Mouse (Mus musculus): ENCODE measurements around the gene P4ha2. TPM values are rescaled to one million over a fixed set of nuclear protein-coding genes. Genes with fewer than 3 reads are reported as not detected.
"Not testable (repeated sequence)": the region's sequence is repeated elsewhere in the genome, so short reads cannot be mapped to it uniquely, and the experiment has no call there.

The P4ha2 gene
- polyA plus RNA-seq, 1 experiment from 2014 or later, result 6.8 TPM

- H3K27ac ChIP-seq (ENCODE audit: low read length); H3K9me3 ChIP-seq (ENCODE audit: control insufficient read depth, low read length); H3K4me1 ChIP-seq (replicated peaks; ENCODE audit: control insufficient read depth, insufficient read depth, low read length); H3K4me2 ChIP-seq (ENCODE audit: low read length); H3K9ac ChIP-seq (replicated peaks; ENCODE audit: low read depth, low read length); H3K36me3 ChIP-seq (ENCODE audit: control insufficient read depth, insufficient read depth); H3K4me3 ChIP-seq (replicated peaks; ENCODE audit: low read length); H3K27me3 ChIP-seq (replicated peaks; ENCODE audit: control insufficient read depth, insufficient read depth, low read length); ATAC-seq: not testable (repeated sequence)
- 34% methylated on average over 2 of the region's 2 CpGs for whole genome bisulfite sequencing
Measured at GRCm38 (mm10) chr11:54140159-54140558, 40.3 kb downstream of the P4ha2 start.

GRCm38 (mm10) chr11:54141200-54141971 lies 41.5 kb downstream of the P4ha2 start:
- no peaks in the 10 kb centered on the region for H3K4me1 ChIP-seq (replicated peaks; ENCODE audit: control insufficient read depth, insufficient read depth, low read length)
- WGBS, result 88% methylated on average over 7 of the region's 7 CpGs
- no peak overlapping the region for H3K9ac ChIP-seq (replicated peaks; ENCODE audit: low read depth, low read length)
- H3K4me2 ChIP-seq (ENCODE audit: low read length), result no peak overlapping the region
- H3K27me3 ChIP-seq (replicated peaks; ENCODE audit: control insufficient read depth, insufficient read depth, low read length), result no peaks in the 10 kb centered on the region
- no peaks in the 10 kb centered on the region for H3K36me3 ChIP-seq (ENCODE audit: control insufficient read depth, insufficient read depth)
- H3K9me3 ChIP-seq (ENCODE audit: control insufficient read depth, low read length), result no peaks in the 10 kb centered on the region
- H3K4me3 ChIP-seq (replicated peaks; ENCODE audit: low read length), result no peak overlapping the region
- no peak for ATAC-seq
- no peak overlapping the region for H3K27ac ChIP-seq (ENCODE audit: low read length)

GRCm38 (mm10) chr11:54144886-54145285 lies 45.0 kb downstream of the P4ha2 start:
- H3K4me3 ChIP-seq (replicated peaks; ENCODE audit: low read length), result no peak overlapping the region
- WGBS, result 26% methylated on average over 3 of the region's 3 CpGs
- H3K4me2 ChIP-seq (ENCODE audit: low read length), result no peak overlapping the region
- no peak overlapping the region for H3K27ac ChIP-seq (ENCODE audit: low read length)
- H3K27me3 ChIP-seq (replicated peaks; ENCODE audit: control insufficient read depth, insufficient read depth, low read length), result no peaks in the 10 kb centered on the region
- no peak for ATAC-seq
- no peaks in the 10 kb centered on the region for H3K4me1 ChIP-seq (replicated peaks; ENCODE audit: control insufficient read depth, insufficient read depth, low read length)
- H3K9me3 ChIP-seq (ENCODE audit: control insufficient read depth, low read length), result no peaks in the 10 kb centered on the region
- no peak overlapping the region for H3K9ac ChIP-seq (replicated peaks; ENCODE audit: low read depth, low read length)
- H3K36me3 ChIP-seq (ENCODE audit: control insufficient read depth, insufficient read depth), result no peaks in the 10 kb centered on the region

- Histone ChIP-seq H3K9ac (replicated peaks; ENCODE audit: low read depth, low read length) (no peak overlapping the region), H3K4me2 (ENCODE audit: low read length) (no peak overlapping the region), H3K4me3 (replicated peaks; ENCODE audit: low read length) (no peak overlapping the region), H3K27me3 (replicated peaks; ENCODE audit: control insufficient read depth, insufficient read depth, low read length) (no peaks in the 10 kb centered on the region), H3K4me1 (replicated peaks; ENCODE audit: control insufficient read depth, insufficient read depth, low read length) (no peaks in the 10 kb centered on the region), H3K9me3 (ENCODE audit: control insufficient read depth, low read length) (no peaks in the 10 kb centered on the region), H3K27ac (ENCODE audit: low read length) (no peak overlapping the region), H3K36me3 (ENCODE audit: control insufficient read depth, insufficient read depth) (no peaks in the 10 kb centered on the region)
- ATAC-seq, result no peak
- 76% methylated on average over 6 of the region's 6 CpGs for WGBS
Measured at GRCm38 (mm10) chr11:54145990-54146389, 46.1 kb downstream of the P4ha2 start.

- ATAC-seq, result no peak
- Histone ChIP-seq H3K27ac (ENCODE audit: low read length) (no peak overlapping the region), H3K9ac (replicated peaks; ENCODE audit: low read depth, low read length) (no peak overlapping the region), H3K27me3 (replicated peaks; ENCODE audit: control insufficient read depth, insufficient read depth, low read length) (no peaks in the 10 kb centered on the region), H3K9me3 (ENCODE audit: control insufficient read depth, low read length) (no peaks in the 10 kb centered on the region), H3K4me1 (replicated peaks; ENCODE audit: control insufficient read depth, insufficient read depth, low read length) (no peaks in the 10 kb centered on the region), H3K36me3 (ENCODE audit: control insufficient read depth, insufficient read depth) (no peaks in the 10 kb centered on the region), H3K4me3 (replicated peaks; ENCODE audit: low read length) (no peak overlapping the region), H3K4me2 (ENCODE audit: low read length) (no peak overlapping the region)
- 86% methylated on average over 3 of the region's 3 CpGs for WGBS
Measured at GRCm38 (mm10) chr11:54149791-54150465, 50.0 kb downstream of the P4ha2 start.

- no peaks in the 10 kb centered on the region for H3K36me3 ChIP-seq (ENCODE audit: control insufficient read depth, insufficient read depth)
- no peak for ATAC-seq
- H3K9ac ChIP-seq (replicated peaks; ENCODE audit: low read depth, low read length), result no peak overlapping the region
- no peaks in the 10 kb centered on the region for H3K9me3 ChIP-seq (ENCODE audit: control insufficient read depth, low read length)
- no peak overlapping the region for H3K27ac ChIP-seq (ENCODE audit: low read length)
- WGBS, result 74% methylated on average over 7 of the region's 7 CpGs
- no peak overlapping the region for H3K4me2 ChIP-seq (ENCODE audit: low read length)
- no peaks in the 10 kb centered on the region for H3K4me1 ChIP-seq (replicated peaks; ENCODE audit: control insufficient read depth, insufficient read depth, low read length)
- H3K4me3 ChIP-seq (replicated peaks; ENCODE audit: low read length), result no peak overlapping the region
- H3K27me3 ChIP-seq (replicated peaks; ENCODE audit: control insufficient read depth, insufficient read depth, low read length), result no peaks in the 10 kb centered on the region
Measured at GRCm38 (mm10) chr11:54151141-54151540, 51.2 kb downstream of the P4ha2 start.

GRCm38 (mm10) chr11:54152957-54153356 lies 53.1 kb downstream of the P4ha2 start:
- H3K4me3 ChIP-seq (replicated peaks; ENCODE audit: low read length), result no peak overlapping the region
- no peak overlapping the region for H3K27ac ChIP-seq (ENCODE audit: low read length)
- H3K27me3 ChIP-seq (replicated peaks; ENCODE audit: control insufficient read depth, insufficient read depth, low read length), result no peaks in the 10 kb centered on the region
- no peaks in the 10 kb centered on the region for H3K4me1 ChIP-seq (replicated peaks; ENCODE audit: control insufficient read depth, insufficient read depth, low read length)
- H3K36me3 ChIP-seq (ENCODE audit: control insufficient read depth, insufficient read depth), result no peaks in the 10 kb centered on the region
- ATAC-seq, result no peak
- no peaks in the 10 kb centered on the region for H3K9me3 ChIP-seq (ENCODE audit: control insufficient read depth, low read length)
- 82% methylated on average over 3 of the region's 3 CpGs for WGBS
- H3K9ac ChIP-seq (replicated peaks; ENCODE audit: low read depth, low read length), result no peak overlapping the region
- H3K4me2 ChIP-seq (ENCODE audit: low read length), result no peak overlapping the region

- no peak overlapping the region for H3K9ac ChIP-seq (replicated peaks; ENCODE audit: low read depth, low read length)
- H3K27me3 ChIP-seq (replicated peaks; ENCODE audit: control insufficient read depth, insufficient read depth, low read length), result no peaks in the 10 kb centered on the region
- H3K27ac ChIP-seq (ENCODE audit: low read length), result no peak overlapping the region
- no peak overlapping the region for H3K4me3 ChIP-seq (replicated peaks; ENCODE audit: low read length)
- WGBS, result 85% methylated on average over 6 of the region's 6 CpGs
- no peak overlapping the region for H3K4me2 ChIP-seq (ENCODE audit: low read length)
- H3K36me3 ChIP-seq (ENCODE audit: control insufficient read depth, insufficient read depth), result no peaks in the 10 kb centered on the region
- no peaks in the 10 kb centered on the region for H3K9me3 ChIP-seq (ENCODE audit: control insufficient read depth, low read length)
- H3K4me1 ChIP-seq (replicated peaks; ENCODE audit: control insufficient read depth, insufficient read depth, low read length), result no peaks in the 10 kb centered on the region
- ATAC-seq, result no peak
Measured at GRCm38 (mm10) chr11:54155864-54156263, 56.0 kb downstream of the P4ha2 start.

- Histone ChIP-seq H3K9ac (replicated peaks; ENCODE audit: low read depth, low read length) (no peak overlapping the region), H3K27ac (ENCODE audit: low read length) (no peak overlapping the region), H3K27me3 (replicated peaks; ENCODE audit: control insufficient read depth, insufficient read depth, low read length) (no peaks in the 10 kb centered on the region), H3K4me3 (replicated peaks; ENCODE audit: low read length) (no peak overlapping the region), H3K4me1 (replicated peaks; ENCODE audit: control insufficient read depth, insufficient read depth, low read length) (no peaks in the 10 kb centered on the region), H3K9me3 (ENCODE audit: control insufficient read depth, low read length) (no peaks in the 10 kb centered on the region), H3K36me3 (ENCODE audit: control insufficient read depth, insufficient read depth) (no peaks in the 10 kb centered on the region), H3K4me2 (ENCODE audit: low read length) (no peak overlapping the region)
- no peak for ATAC-seq
Measured at GRCm38 (mm10) chr11:54156504-54156903, 56.6 kb downstream of the P4ha2 start.
